Mouse (Mus musculus) heart, embryonic 15.5 days (tissue): Measurements from ENCODE around the gene Zfp563. TPM values are rescaled to one million over a fixed set of nuclear protein-coding genes. Genes with fewer than 3 reads are reported as not detected.

Source experiments
- ATAC-seq: fragments of 200-750 bp; cut with Nextera tagmentation; replicated peaks from 2 replicates; pipeline ENCODE4 v1.8.0; 2017; ENCODE audit warnings: low read depth, moderate TSS enrichment; ENCODE audit not compliant: insufficient number of reproducible peaks, insufficient read depth, low FRiP score
- H3K27ac ChIP-seq: fragments of 300-500 bp; sonication (generic); 2 replicates; pipeline ENCODE4 v1.5.1; 2015; ENCODE audit warnings: mild to moderate bottlenecking, inconsistent platforms
- H3K27me3 ChIP-seq: fragments of 300-500 bp; sonication (generic); 2 replicates; pipeline ENCODE4 v1.6.1; 2015; ENCODE audit warnings: inconsistent platforms
- H3K36me3 ChIP-seq: fragments of 300-500 bp; sonication (generic); 2 replicates; pipeline ENCODE4 v1.6.1; 2015; ENCODE audit warnings: mild to moderate bottlenecking, inconsistent platforms
- H3K4me1 ChIP-seq: fragments of 300-500 bp; sonication (generic); replicated peaks from 2 replicates; pipeline ENCODE4 v1.6.1; 2015; ENCODE audit warnings: inconsistent platforms
- H3K4me2 ChIP-seq: fragments of 300-500 bp; sonication (generic); 2 replicates; pipeline ENCODE4 v1.6.1; 2015; ENCODE audit warnings: inconsistent platforms, mild to moderate bottlenecking, moderate library complexity
- H3K4me3 ChIP-seq: fragments of 300-500 bp; sonication (generic); 2 replicates; pipeline ENCODE4 v1.5.1; 2015; ENCODE audit warnings: mild to moderate bottlenecking, inconsistent platforms
- H3K9ac ChIP-seq: fragments of 300-500 bp; sonication (generic); 2 replicates; pipeline ENCODE4 v1.6.1; 2015; ENCODE audit warnings: mild to moderate bottlenecking, inconsistent platforms
- H3K9me3 ChIP-seq: fragments of 300-500 bp; sonication (generic); replicated peaks from 2 replicates; pipeline ENCODE4 v1.6.1; 2016; ENCODE audit warnings: inconsistent platforms
- WGBS: fragments of 180-500 bp; shearing (Covaris S2); methylation state at CpG from one replicate; pipeline ENCODE4 v1.1.7; 2015; ENCODE audit warnings: mixed read lengths; 5-methylcytosine and 5-hydroxymethylcytosine counted together
- polyA plus RNA-seq: library from polyadenylated mRNA; unstranded; fragments of >200 nt; fragmentation: Nextera tagmentation; extraction: Ambion mirVana; gene quantifications from 2 replicates; pipeline ENCODE4 v1.2.1, GENCODE M21; 2015

Zfp563 gene
- 4.5 and 4.7 TPM in 2 replicates for polyA plus RNA-seq

- Histone ChIP-seq H3K36me3 (no peaks in the 10 kb centered on the region), H3K9ac (peak within 1 kb of the TSS; percentile 61), H3K4me1 (peaks cover 8% of the 10 kb centered on the region), H3K27me3 (no peaks in the 10 kb centered on the region), H3K27ac (peak within 1 kb of the TSS; percentile 89), H3K4me3 (peak within 1 kb of the TSS; percentile 65), H3K9me3 (no peaks in the 10 kb centered on the region), H3K4me2 (peak within 1 kb of the TSS; percentile 75)
- ATAC-seq, result peak; percentile 90
- 4% methylated on average over 34 of the region's 34 CpGs for WGBS
These were observed at the start of gene Zfp563 for GRCm38 (mm10) chr17:33089220-33089949. Zfp563 (plus strand) TSS chr17:33089310.

GRCm38 (mm10) chr17:33058791-33059190 is 30.3 kb upstream of the Zfp563 start:
- H3K36me3 ChIP-seq, result no peaks in the 10 kb centered on the region
- no peak overlapping the region for H3K27ac ChIP-seq
- ATAC-seq, result no peak
- no peaks in the 10 kb centered on the region for H3K9me3 ChIP-seq
- no peak overlapping the region for H3K4me2 ChIP-seq
- no peak overlapping the region for H3K4me3 ChIP-seq
- no peak overlapping the region for H3K9ac ChIP-seq
- WGBS, result 8% methylated on average over 1 of the region's 1 CpGs
- no peaks in the 10 kb centered on the region for H3K27me3 ChIP-seq
- no peaks in the 10 kb centered on the region for H3K4me1 ChIP-seq

DNA sequence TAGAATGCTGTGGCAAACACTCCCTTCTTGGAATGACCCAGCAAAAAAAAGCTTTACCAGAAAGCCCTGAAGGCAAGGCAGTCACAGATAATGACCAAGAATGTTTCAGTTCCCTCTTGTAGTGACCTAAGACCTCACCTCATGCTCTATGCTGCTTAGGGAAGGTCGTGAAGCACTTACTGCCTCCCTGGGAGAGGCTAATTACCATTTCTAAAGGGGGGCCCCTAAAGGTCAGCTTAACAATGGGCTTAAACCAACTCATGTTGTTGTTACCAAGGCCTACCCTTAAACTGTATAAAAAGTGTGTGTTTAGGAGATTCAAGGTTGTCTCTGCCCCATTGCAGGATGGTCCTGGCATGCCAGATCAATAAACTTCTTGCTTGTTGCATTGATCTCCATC is 26.1 kb upstream of the Zfp563 start:
- Histone ChIP-seq H3K9ac (no peak overlapping the region), H3K4me1 (no peaks in the 10 kb centered on the region), H3K36me3 (no peaks in the 10 kb centered on the region), H3K4me3 (no peak overlapping the region), H3K9me3 (no peaks in the 10 kb centered on the region), H3K27me3 (no peaks in the 10 kb centered on the region), H3K27ac (no peak overlapping the region), H3K4me2 (no peak overlapping the region)
- no peak for ATAC-seq
- WGBS, result 0% methylated on average over 1 of the region's 1 CpGs

DNA sequence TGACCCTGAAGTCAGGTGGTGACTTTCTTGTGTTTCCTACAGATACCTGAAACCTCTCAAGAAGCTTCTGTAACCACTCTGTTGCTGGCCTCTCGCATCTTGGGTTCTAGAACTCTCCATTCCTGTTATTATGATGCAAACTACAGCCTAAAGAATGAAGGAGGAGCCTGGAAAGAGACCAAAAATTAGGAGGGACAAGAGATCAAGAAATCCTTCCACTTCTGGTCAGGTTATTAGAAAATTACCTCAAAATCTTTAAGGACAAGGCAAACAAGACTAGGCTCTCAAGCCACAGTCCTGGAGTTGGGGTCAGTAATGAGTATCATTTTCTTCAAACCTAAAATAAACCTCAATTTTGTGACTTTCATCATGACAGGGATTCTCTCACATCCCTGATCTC is 21.2 kb upstream of the Zfp563 start, which contains the start of gene 4921501E09Rik:
TSS of gene 4921501E09Rik (minus strand) at position 101 of the 400 bp plus-strand sequence.
- WGBS, result 38% methylated on average over 1 of the region's 1 CpGs
- H3K9me3 ChIP-seq, result no peaks in the 10 kb centered on the region
- H3K4me2 ChIP-seq, result no peak within 1 kb of the TSS
- no peak within 1 kb of the TSS for H3K27ac ChIP-seq
- H3K4me3 ChIP-seq, result no peak within 1 kb of the TSS
- no peaks in the 10 kb centered on the region for H3K27me3 ChIP-seq
- H3K9ac ChIP-seq, result no peak within 1 kb of the TSS
- H3K36me3 ChIP-seq, result no peaks in the 10 kb centered on the region
- ATAC-seq, result no peak
- H3K4me1 ChIP-seq, result no peaks in the 10 kb centered on the region

DNA sequence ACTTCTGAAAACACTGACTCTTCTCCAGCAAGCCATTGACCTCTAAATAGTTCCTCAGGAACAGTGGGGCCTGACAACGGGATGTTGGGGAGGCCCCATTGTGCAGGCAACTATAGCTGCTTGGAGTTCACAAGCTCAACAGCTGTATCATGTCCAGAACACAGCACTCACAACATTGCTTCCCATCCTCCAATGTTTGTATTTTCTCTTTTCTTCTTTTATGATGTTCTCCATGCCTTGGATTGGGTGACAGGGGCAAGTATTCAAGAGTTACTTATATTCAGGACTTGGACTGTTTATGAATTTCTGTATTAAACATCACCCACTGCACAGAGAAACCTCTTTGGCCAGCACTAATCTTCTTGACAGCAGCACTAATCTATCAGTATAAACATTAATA is 2.5 kb downstream of the Zfp563 start:
- no peak for ATAC-seq

DNA sequence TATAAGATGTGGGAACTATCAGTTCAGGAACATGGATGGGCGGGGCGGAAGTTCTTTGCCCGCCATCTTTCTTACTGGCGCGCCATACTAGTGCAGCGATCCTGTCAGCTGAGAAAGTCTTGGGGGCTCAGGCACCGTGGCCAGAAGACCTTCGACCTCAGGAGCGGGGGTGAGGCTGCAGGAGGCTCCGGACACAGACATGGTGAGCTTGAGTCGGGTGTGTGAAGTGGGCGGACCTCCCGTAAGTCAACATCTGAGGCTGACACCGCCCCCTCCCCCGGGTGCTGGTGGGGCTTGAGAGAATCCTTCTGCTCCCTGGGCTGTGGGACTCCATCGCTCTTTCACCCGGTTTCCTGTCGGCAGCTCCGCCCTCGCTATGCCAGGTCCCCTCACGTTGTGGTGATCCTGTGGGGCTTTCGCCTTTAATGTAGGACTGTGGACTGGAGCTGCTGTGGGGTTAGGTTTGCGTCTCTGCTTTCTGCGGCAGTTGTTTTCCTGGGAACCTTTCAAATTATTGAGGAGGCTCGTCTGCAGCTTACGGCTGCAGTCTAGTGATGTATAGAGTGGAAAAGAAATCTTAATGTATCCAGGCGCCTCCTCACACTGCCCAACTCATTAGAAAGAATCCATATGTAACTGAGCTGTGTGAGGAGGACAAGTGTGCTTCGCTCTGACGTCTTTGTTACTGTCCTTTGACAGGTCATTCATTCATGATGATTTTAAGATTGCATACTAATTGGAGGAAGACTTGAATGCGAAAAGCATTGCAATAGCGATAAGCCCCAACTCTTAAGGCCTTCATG is 3.5 kb downstream of the Zfp563 start:
- Histone ChIP-seq H3K36me3 (no peaks in the 10 kb centered on the region), H3K4me2 (peak overlapping the region; percentile 65), H3K4me1 (peaks cover 8% of the 10 kb centered on the region), H3K27ac (peak overlapping the region; percentile 92), H3K9ac (peak overlapping the region; percentile 74), H3K9me3 (no peaks in the 10 kb centered on the region), H3K4me3 (peak overlapping the region; percentile 72), H3K27me3 (no peaks in the 10 kb centered on the region)
- ATAC-seq, result peak; percentile 60
- WGBS, result 3% methylated on average over 31 of the region's 31 CpGs

More for the DNA sequence above, 2.5 kb downstream of the Zfp563 start:
- WGBS, result 87% methylated on average over 1 of the region's 1 CpGs
- H3K27me3 ChIP-seq, result no peaks in the 10 kb centered on the region
- H3K4me1 ChIP-seq, result peaks cover 8% of the 10 kb centered on the region
- no peak overlapping the region for H3K4me2 ChIP-seq
- no peak overlapping the region for H3K9ac ChIP-seq
- no peak overlapping the region for H3K27ac ChIP-seq
- no peak overlapping the region for H3K4me3 ChIP-seq
- H3K9me3 ChIP-seq, result no peaks in the 10 kb centered on the region
- no peaks in the 10 kb centered on the region for H3K36me3 ChIP-seq

- Histone ChIP-seq H3K4me3 (no peak overlapping the region), H3K4me2 (no peak overlapping the region), H3K27ac (no peak overlapping the region), H3K4me1 (peaks cover 8% of the 10 kb centered on the region), H3K9me3 (no peaks in the 10 kb centered on the region), H3K9ac (no peak overlapping the region), H3K27me3 (no peaks in the 10 kb centered on the region), H3K36me3 (no peaks in the 10 kb centered on the region; the same call in 1 of the 2 replicates)
- 89% methylated on average over 2 of the region's 2 CpGs for WGBS
- no peak for ATAC-seq
These were observed 8.3 kb downstream of the Zfp563 start for GRCm38 (mm10) chr17:33097396-33097795.

DNA sequence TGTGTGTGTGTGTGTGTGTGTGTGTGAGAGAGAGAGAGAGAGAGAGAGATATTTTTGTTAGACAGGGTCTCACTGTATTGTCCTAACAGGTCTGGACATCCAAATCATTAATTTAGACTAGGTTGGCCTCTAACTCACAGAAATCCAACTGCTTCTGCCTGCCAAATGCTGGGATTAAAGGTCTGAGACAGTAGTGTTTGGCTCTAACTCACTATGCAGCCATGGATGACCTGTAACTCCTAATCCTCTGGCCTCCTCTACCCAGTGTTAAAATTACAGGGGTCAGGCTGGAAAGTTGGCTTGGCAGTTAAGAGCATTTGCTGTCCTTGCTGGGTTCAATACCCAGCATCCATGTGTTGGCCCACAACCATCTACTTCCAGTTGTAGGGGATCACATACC is 35.4 kb downstream of the Zfp563 start:
- Histone ChIP-seq H3K4me1 (no peaks in the 10 kb centered on the region), H3K27ac (no peak overlapping the region), H3K4me3 (no peak overlapping the region), H3K4me2 (no peak overlapping the region), H3K27me3 (no peaks in the 10 kb centered on the region), H3K36me3 (no peaks in the 10 kb centered on the region), H3K9ac (no peak overlapping the region), H3K9me3 (no peaks in the 10 kb centered on the region)
- ATAC-seq, result no peak

DNA sequence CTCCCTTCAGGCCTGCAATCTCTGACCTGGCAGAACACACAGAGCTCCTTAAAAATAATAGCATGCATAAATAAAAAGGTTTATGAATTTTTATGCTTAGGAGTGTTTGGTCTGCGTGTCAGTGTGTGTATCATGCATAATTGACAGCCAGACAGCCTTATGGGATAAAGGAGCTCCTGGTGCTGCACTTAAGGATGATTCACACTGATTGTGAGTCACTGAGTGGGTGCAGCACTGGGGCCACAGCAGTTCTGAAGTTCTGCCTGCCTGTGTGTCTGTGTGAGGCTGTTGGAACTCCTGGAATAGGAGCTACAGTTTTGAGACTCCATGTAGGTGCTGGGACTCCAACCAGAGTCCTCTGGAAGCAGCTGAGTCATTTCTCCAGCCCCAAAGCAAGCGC is 37.1 kb downstream of the Zfp563 start:
- H3K27ac ChIP-seq, result no peak overlapping the region
- ATAC-seq, result no peak

GRCm38 (mm10) chr17:33139261-33139820 is 50.2 kb downstream of the Zfp563 start, which contains the start of gene Morc2b:
Morc2b (minus strand) TSS chr17:33139683.
- H3K4me3 ChIP-seq, result no peak within 1 kb of the TSS
- no peaks in the 10 kb centered on the region for H3K27me3 ChIP-seq
- H3K4me1 ChIP-seq, result no peaks in the 10 kb centered on the region
- no peaks in the 10 kb centered on the region for H3K9me3 ChIP-seq
- WGBS, result 70% methylated on average over 18 of the region's 18 CpGs
- H3K4me2 ChIP-seq, result no peak within 1 kb of the TSS
- no peak for ATAC-seq
- no peak within 1 kb of the TSS for H3K27ac ChIP-seq
- no peaks in the 10 kb centered on the region for H3K36me3 ChIP-seq
- H3K9ac ChIP-seq, result no peak within 1 kb of the TSS

More for the DNA sequence above, 37.1 kb downstream of the Zfp563 start:
- WGBS, result 61% methylated on average over 2 of the region's 2 CpGs
- H3K27me3 ChIP-seq, result no peaks in the 10 kb centered on the region
- H3K4me3 ChIP-seq, result no peak overlapping the region
- no peaks in the 10 kb centered on the region for H3K9me3 ChIP-seq
- no peak overlapping the region for H3K4me2 ChIP-seq
- no peaks in the 10 kb centered on the region for H3K4me1 ChIP-seq
- no peak overlapping the region for H3K9ac ChIP-seq
- H3K36me3 ChIP-seq, result no peaks in the 10 kb centered on the region
